Mouse (Mus musculus) hindbrain, embryonic 11.5 days (tissue): ENCODE data around the gene Ago3. TPM values are rescaled to one million over a fixed set of nuclear protein-coding genes. Genes with fewer than 3 reads are reported as not detected.

Source experiments
- ATAC-seq: fragments of 200-750 bp; cut with Nextera tagmentation; 2 replicates; pipeline ENCODE4 v1.8.0; 2017; ENCODE audit warnings: mild to moderate bottlenecking, moderate TSS enrichment, moderate library complexity; ENCODE audit not compliant: low FRiP score
- DNase-seq: peaks from one replicate; pipeline ENCODE4 v3.0.0-alpha.2; 2015; ENCODE audit warnings: low spot score
- H3K27ac ChIP-seq: fragments of 300-500 bp; sonication (generic); 2 replicates; pipeline ENCODE4 v1.5.1; 2014; ENCODE audit warnings: mild to moderate bottlenecking, low read depth, low read length
- H3K27me3 ChIP-seq: fragments of 300-500 bp; sonication (generic); 2 replicates; pipeline ENCODE4 v1.6.1; 2014; ENCODE audit warnings: mild to moderate bottlenecking, low read length, moderate library complexity, mixed read lengths; ENCODE audit not compliant: control insufficient read depth, insufficient read depth
- H3K36me3 ChIP-seq: fragments of 300-500 bp; sonication (generic); 2 replicates; pipeline ENCODE4 v1.6.1; 2014; ENCODE audit warnings: mild to moderate bottlenecking, low read length, moderate library complexity, mixed read lengths; ENCODE audit not compliant: control insufficient read depth, insufficient read depth
- H3K4me1 ChIP-seq: fragments of 300-500 bp; sonication (generic); replicated peaks from 2 replicates; pipeline ENCODE4 v1.6.1; 2014; ENCODE audit warnings: low read length, mixed read lengths; ENCODE audit not compliant: control insufficient read depth, insufficient read depth
- H3K4me2 ChIP-seq: fragments of 300-500 bp; sonication (generic); replicated peaks from 2 replicates; pipeline ENCODE4 v1.6.1; 2014; ENCODE audit warnings: mild to moderate bottlenecking, low read depth, low read length
- H3K4me3 ChIP-seq: fragments of 300-500 bp; sonication (generic); 2 replicates; pipeline ENCODE4 v1.5.1; 2014; ENCODE audit warnings: low read depth, low read length
- H3K9ac ChIP-seq: fragments of 300-500 bp; sonication (generic); 2 replicates; pipeline ENCODE4 v1.6.1; 2014; ENCODE audit warnings: low read depth, low read length
- H3K9me3 ChIP-seq: fragments of 300-500 bp; sonication (generic); 2 replicates; pipeline ENCODE4 v1.6.1; 2016; ENCODE audit warnings: low read length; ENCODE audit not compliant: control insufficient read depth
- WGBS: fragments of 180-500 bp; shearing (Covaris S2); extraction: QIAGEN DNeasy Blood & Tissue Kit; methylation state at CpG from one replicate; pipeline ENCODE4 v1.1.7; 2014; 5-methylcytosine and 5-hydroxymethylcytosine counted together
- polyA plus RNA-seq: library from polyadenylated mRNA; unstranded; fragments of >200 nt; fragmentation: Nextera tagmentation; extraction: Ambion mirVana; gene quantifications from 2 replicates; pipeline ENCODE4 v1.2.1, GENCODE M21; 2014

Gene Ago3
- polyA plus RNA-seq, 1 experiment from 2014 or later, result 16.1 TPM

GRCm38 (mm10) chr4:126464892-126465235 is 35.5 kb upstream of the Ago3 start:
- Histone ChIP-seq H3K9ac (peak overlapping the region; percentile 61), H3K4me2 (peak overlapping the region; percentile 60), H3K36me3 (peaks cover 3% of the 10 kb centered on the region; the same call in 1 of the 2 replicates), H3K4me3 (peak overlapping the region; percentile 82), H3K27ac (peak overlapping the region; percentile 95), H3K4me1 (peaks cover 9% of the 10 kb centered on the region; the same call in 1 of the 2 replicates), H3K9me3 (no peaks in the 10 kb centered on the region), H3K27me3 (no peaks in the 10 kb centered on the region)
- WGBS, result 17% methylated on average over 2 of the region's 2 CpGs
- no peak for DNase-seq
- no peak for ATAC-seq

- ATAC-seq (no peak), DNase-seq (peak; percentile 43)
- H3K9me3 ChIP-seq, result no peaks in the 10 kb centered on the region
- H3K4me2 ChIP-seq, result peak overlapping the region; percentile 60
- H3K27me3 ChIP-seq, result no peaks in the 10 kb centered on the region
- peak overlapping the region; percentile 61 for H3K9ac ChIP-seq
- peaks cover 9% of the 10 kb centered on the region; the same call in 1 of the 2 replicates for H3K4me1 ChIP-seq
- peaks cover 3% of the 10 kb centered on the region; the same call in 1 of the 2 replicates for H3K36me3 ChIP-seq
- H3K4me3 ChIP-seq, result peak overlapping the region; percentile 82
- peak overlapping the region; percentile 95 for H3K27ac ChIP-seq
- 23% methylated on average over 4 of the region's 4 CpGs for WGBS
Measured at GRCm38 (mm10) chr4:126464189-126464891, 35.0 kb upstream of the Ago3 start.

- H3K4me1 ChIP-seq, result no peaks in the 10 kb centered on the region
- DNase-seq (no peak), ATAC-seq (no peak)
- H3K9ac ChIP-seq, result no peak overlapping the region
- H3K27ac ChIP-seq, result no peak overlapping the region
- H3K27me3 ChIP-seq, result no peaks in the 10 kb centered on the region
- H3K36me3 ChIP-seq, result peaks cover 37% of the 10 kb centered on the region
- H3K4me2 ChIP-seq, result no peak overlapping the region
- no peak overlapping the region for H3K4me3 ChIP-seq
- WGBS, result 94% methylated on average over 7 of the region's 7 CpGs
- no peaks in the 10 kb centered on the region for H3K9me3 ChIP-seq
Measured at GRCm38 (mm10) chr4:126455441-126455840, 26.1 kb upstream of the Ago3 start.

- Histone ChIP-seq H3K9ac (no peak overlapping the region), H3K9me3 (no peaks in the 10 kb centered on the region), H3K4me3 (no peak overlapping the region), H3K27me3 (no peaks in the 10 kb centered on the region), H3K36me3 (peaks cover 34% of the 10 kb centered on the region), H3K4me2 (no peak overlapping the region), H3K4me1 (no peaks in the 10 kb centered on the region), H3K27ac (no peak overlapping the region)
- ATAC-seq (no peak), DNase-seq (no peak)
- WGBS, result 90% methylated on average over 5 of the region's 5 CpGs
Measured at GRCm38 (mm10) chr4:126454547-126455254, 25.3 kb upstream of the Ago3 start.

- ATAC-seq (no peak), DNase-seq (no peak)
- Histone ChIP-seq H3K9me3 (no peaks in the 10 kb centered on the region), H3K27ac (no peak overlapping the region), H3K4me1 (no peaks in the 10 kb centered on the region), H3K36me3 (peaks cover 25% of the 10 kb centered on the region), H3K4me3 (no peak overlapping the region), H3K27me3 (no peaks in the 10 kb centered on the region), H3K9ac (no peak overlapping the region), H3K4me2 (no peak overlapping the region)
- WGBS, result 83% methylated on average over 1 of the region's 1 CpGs
Measured at GRCm38 (mm10) chr4:126450268-126450667, 20.9 kb upstream of the Ago3 start.

- 90% methylated on average over 7 of the region's 7 CpGs for WGBS
- Histone ChIP-seq H3K27ac (no peak overlapping the region), H3K4me2 (no peak overlapping the region), H3K4me3 (no peak overlapping the region), H3K4me1 (no peaks in the 10 kb centered on the region), H3K9me3 (no peaks in the 10 kb centered on the region), H3K27me3 (no peaks in the 10 kb centered on the region), H3K36me3 (peaks cover 14% of the 10 kb centered on the region), H3K9ac (no peak overlapping the region)
- ATAC-seq (no peak), DNase-seq (no peak)
Measured at GRCm38 (mm10) chr4:126447126-126447525, 17.8 kb upstream of the Ago3 start.

- DNase-seq (no peak), ATAC-seq (no peak)
- Histone ChIP-seq H3K9ac (no peak overlapping the region), H3K27me3 (no peaks in the 10 kb centered on the region), H3K36me3 (peaks cover 21% of the 10 kb centered on the region), H3K27ac (no peak overlapping the region), H3K4me3 (no peak overlapping the region), H3K4me2 (no peak overlapping the region), H3K4me1 (no peaks in the 10 kb centered on the region), H3K9me3 (no peaks in the 10 kb centered on the region)
- WGBS, result 95% methylated on average over 3 of the region's 3 CpGs
Measured at GRCm38 (mm10) chr4:126444528-126444927, 15.2 kb upstream of the Ago3 start.

- Histone ChIP-seq H3K27ac (no peak overlapping the region), H3K4me2 (no peak overlapping the region)
- ATAC-seq, result no peak
Measured at GRCm38 (mm10) chr4:126438261-126438660, 8.9 kb upstream of the Ago3 start.

GRCm38 (mm10) chr4:126436268-126436667 is 6.9 kb upstream of the Ago3 start:
- WGBS, result 66% methylated on average over 2 of the region's 2 CpGs
- Histone ChIP-seq H3K9ac (no peak overlapping the region), H3K27me3 (no peaks in the 10 kb centered on the region), H3K4me1 (no peaks in the 10 kb centered on the region), H3K4me3 (no peak overlapping the region), H3K9me3 (no peaks in the 10 kb centered on the region), H3K4me2 (no peak overlapping the region), H3K36me3 (peaks cover 20% of the 10 kb centered on the region; the same call in 1 of the 2 replicates), H3K27ac (no peak overlapping the region)
- DNase-seq, result no peak
- ATAC-seq, result no peak

More at GRCm38 (mm10) chr4:126438261-126438660, 8.9 kb upstream of the Ago3 start:
- no peak overlapping the region for H3K4me3 ChIP-seq
- H3K27me3 ChIP-seq, result no peaks in the 10 kb centered on the region
- H3K9ac ChIP-seq, result no peak overlapping the region
- WGBS, result 80% methylated on average over 5 of the region's 5 CpGs
- H3K9me3 ChIP-seq, result no peaks in the 10 kb centered on the region
- no peak for DNase-seq
- H3K4me1 ChIP-seq, result no peaks in the 10 kb centered on the region
- H3K36me3 ChIP-seq, result peaks cover 25% of the 10 kb centered on the region
